Mouse (Mus musculus): ENCODE measurements around the gene Itgb4. TPM values are rescaled to one million over a fixed set of nuclear protein-coding genes. Genes with fewer than 3 reads are reported as not detected.

Itgb4 gene
- polyA plus RNA-seq, 1 experiment from 2014 or later, result 0.63 TPM

GRCm38 (mm10) chr11:116028177-116028865, 53.8 kb downstream of the Itgb4 start:
- Histone ChIP-seq H3K27ac (replicated peaks) (no peak overlapping the region), H3K9me3 (replicated peaks) (no peaks in the 10 kb centered on the region), H3K4me3 (no peak overlapping the region), H3K4me1 (peaks cover 28% of the 10 kb centered on the region), H3K27me3 (ENCODE audit: low read depth, poor library complexity, severe bottlenecking) (no peaks in the 10 kb centered on the region), H3K36me3 (peaks cover 21% of the 10 kb centered on the region)
- WGBS, result 86% methylated on average over 9 of the region's 9 CpGs
- no peak for DNase-seq (ENCODE audit: low spot score)

- H3K27ac ChIP-seq (replicated peaks), result peak overlapping the region; percentile 99
- no peaks in the 10 kb centered on the region for H3K27me3 ChIP-seq (ENCODE audit: low read depth, poor library complexity, severe bottlenecking)
- H3K4me1 ChIP-seq, result peaks cover 28% of the 10 kb centered on the region
- no peak for DNase-seq (ENCODE audit: low spot score)
- H3K36me3 ChIP-seq, result peaks cover 27% of the 10 kb centered on the region
- peak overlapping the region; percentile 81 for H3K4me3 ChIP-seq
- no peaks in the 10 kb centered on the region for H3K9me3 ChIP-seq (replicated peaks)
- WGBS, result 86% methylated on average over 6 of the region's 6 CpGs
Measured at GRCm38 (mm10) chr11:116029086-116029865, 54.8 kb downstream of the Itgb4 start.

DNA sequence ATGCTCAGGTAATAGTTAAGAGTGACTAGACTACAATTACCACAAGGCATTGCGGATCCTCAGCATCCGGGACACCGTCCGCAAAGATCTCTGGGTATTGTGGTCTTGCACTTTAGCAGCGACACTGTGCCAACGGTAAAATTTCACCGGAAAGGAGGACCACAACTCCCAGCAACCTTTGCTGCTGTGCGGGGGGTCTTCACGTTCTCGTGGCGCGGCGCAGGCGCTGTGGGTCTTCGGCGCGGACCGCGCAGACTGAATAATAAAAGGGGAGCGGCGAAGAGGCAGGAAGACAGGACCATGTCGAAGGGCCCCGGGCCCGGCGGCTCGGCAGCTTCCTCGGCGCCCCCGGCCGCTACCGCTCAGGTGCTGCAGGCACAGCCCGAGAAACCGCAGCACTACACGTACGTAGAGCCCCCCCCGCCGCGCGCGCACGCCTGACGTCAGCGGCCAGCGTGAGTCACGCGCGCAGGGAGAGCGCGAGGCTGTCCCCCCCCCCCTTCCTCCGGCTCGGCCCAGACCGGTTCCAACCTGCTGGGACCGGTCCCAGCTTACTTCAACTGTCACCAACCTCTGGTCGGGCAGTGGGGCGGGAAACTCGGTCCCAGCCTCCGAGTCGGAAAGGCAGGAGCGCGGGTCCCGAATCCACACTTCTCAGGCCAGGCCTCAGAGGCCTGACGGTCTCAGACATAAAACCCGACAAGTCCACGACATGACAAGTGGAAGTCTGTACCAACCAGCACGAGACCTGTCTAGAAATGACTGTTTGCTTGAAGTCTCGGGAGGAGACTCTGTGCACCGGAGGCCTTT, 55.8 kb downstream of the Itgb4 start, which contains the start of gene Unk:
Gene Unk (plus strand): TSS at position 235 of the 810 bp plus-strand sequence.
- DNase-seq (ENCODE audit: low spot score), result peak; percentile 98
- Histone ChIP-seq H3K36me3 (peaks cover 35% of the 10 kb centered on the region), H3K27ac (replicated peaks) (peak within 1 kb of the TSS; percentile 99), H3K4me3 (peak within 1 kb of the TSS; percentile 81), H3K9me3 (replicated peaks) (no peaks in the 10 kb centered on the region), H3K27me3 (ENCODE audit: low read depth, poor library complexity, severe bottlenecking) (no peaks in the 10 kb centered on the region), H3K4me1 (peaks cover 25% of the 10 kb centered on the region)
- WGBS, result under 1% methylated on average over 62 of the region's 67 CpGs

DNA sequence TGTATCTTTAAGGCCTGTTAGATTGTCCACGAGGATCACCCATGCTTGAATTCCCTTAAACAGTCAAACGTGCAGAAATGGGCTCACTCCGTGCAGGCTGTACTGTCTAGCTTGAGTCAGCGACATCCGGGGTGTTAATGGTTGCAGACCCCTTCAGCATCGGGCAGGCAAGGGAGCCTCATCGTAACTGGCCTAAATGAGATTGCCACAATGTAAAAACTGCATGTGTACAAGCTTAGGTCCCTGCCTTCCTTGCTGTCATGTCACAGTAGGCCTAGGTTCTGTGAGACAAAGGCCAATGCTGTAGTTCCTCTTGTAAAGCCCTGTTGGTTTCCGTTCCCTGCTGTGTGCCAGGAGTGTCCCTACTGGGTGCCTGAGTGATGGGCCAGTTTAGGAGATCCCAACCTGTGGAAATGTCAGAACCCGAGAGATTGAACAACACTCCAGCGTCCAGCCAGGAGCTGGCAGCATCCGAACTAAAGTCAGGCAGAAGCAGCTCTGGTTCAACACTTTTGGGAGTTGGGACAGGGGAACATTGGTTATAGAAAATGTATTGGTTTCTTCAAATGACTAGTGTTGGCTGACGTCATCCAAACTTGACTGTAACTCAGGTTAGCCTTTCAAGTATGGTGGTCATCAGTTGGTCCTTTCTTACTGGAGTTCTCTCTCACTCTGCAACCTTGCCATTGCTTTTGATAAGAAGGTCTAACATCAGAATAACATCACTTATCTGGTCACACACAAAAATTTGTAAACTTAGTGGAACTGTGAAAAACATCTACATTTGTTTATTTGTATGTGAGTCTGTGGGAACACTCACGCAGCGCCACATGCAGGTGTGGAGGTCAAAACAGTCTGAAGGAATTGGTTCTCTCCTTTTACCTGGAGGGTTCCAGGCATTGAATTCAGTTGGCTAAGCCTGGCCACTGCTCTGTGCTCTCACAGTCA, 56.7 kb downstream of the Itgb4 start:
- Histone ChIP-seq H3K9me3 (replicated peaks) (no peaks in the 10 kb centered on the region), H3K36me3 (peaks cover 40% of the 10 kb centered on the region), H3K4me1 (peaks cover 25% of the 10 kb centered on the region), H3K27me3 (ENCODE audit: low read depth, poor library complexity, severe bottlenecking) (no peaks in the 10 kb centered on the region), H3K4me3 (peak overlapping the region; percentile 81), H3K27ac (replicated peaks) (peak overlapping the region; percentile 99)
- WGBS, result 34% methylated on average over 14 of the region's 14 CpGs
- peak; percentile 36 for DNase-seq (ENCODE audit: low spot score)

DNA sequence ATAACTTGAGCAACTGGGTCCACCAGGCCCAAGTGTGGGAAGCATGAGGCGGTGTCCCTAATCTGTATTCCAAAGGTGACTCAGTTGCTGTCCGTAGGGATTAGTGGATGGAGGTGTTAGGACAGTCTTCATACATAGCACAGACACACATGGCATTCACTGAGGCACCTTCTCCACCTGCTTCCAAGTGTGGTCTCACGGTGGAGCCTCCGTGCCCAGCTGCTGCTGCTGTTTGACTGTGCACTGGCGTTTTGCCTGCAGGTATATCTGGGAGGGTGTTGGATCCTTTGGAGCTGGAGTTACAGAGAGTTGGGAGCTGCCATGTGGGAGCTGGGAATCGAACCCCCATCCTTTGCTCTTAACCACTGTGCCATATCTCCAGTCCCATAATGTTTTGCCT, 60.1 kb downstream of the Itgb4 start:
- H3K4me1 ChIP-seq, result peaks cover 23% of the 10 kb centered on the region
- H3K9me3 ChIP-seq (replicated peaks), result no peaks in the 10 kb centered on the region
- no peak for DNase-seq (ENCODE audit: low spot score)
- no peak overlapping the region for H3K4me3 ChIP-seq
- 93% methylated on average over 6 of the region's 6 CpGs for WGBS
- H3K27me3 ChIP-seq (ENCODE audit: low read depth, poor library complexity, severe bottlenecking), result no peaks in the 10 kb centered on the region
- H3K27ac ChIP-seq (replicated peaks), result no peak overlapping the region
- peaks cover 65% of the 10 kb centered on the region for H3K36me3 ChIP-seq

DNA sequence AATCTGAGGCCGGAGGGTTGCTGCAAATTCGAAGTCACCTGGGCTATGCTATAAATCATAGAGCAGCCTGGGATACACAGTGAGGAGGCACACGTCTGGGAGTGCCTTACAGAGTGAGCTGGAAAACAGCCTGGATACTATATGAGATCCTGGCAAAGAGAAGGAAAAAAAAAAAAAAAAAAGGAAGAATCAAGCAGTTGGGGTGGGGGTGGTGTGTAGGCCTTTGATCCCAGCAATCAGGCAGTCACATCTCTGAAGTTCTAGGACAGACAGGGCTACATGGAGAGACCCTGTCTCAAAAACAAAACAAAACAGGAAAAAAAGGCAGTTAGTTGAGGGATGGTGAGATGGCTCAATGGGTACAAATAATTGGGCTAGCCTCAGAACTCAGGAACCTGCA, 62.2 kb downstream of the Itgb4 start:
- peaks cover 82% of the 10 kb centered on the region for H3K36me3 ChIP-seq
- peaks cover 10% of the 10 kb centered on the region for H3K4me1 ChIP-seq
- no peak overlapping the region for H3K27ac ChIP-seq (replicated peaks)
- WGBS, result 95% methylated on average over 3 of the region's 3 CpGs
- no peaks in the 10 kb centered on the region for H3K27me3 ChIP-seq (ENCODE audit: low read depth, poor library complexity, severe bottlenecking)
- H3K4me3 ChIP-seq, result no peak overlapping the region
- no peak for DNase-seq (ENCODE audit: low spot score)
- H3K9me3 ChIP-seq (replicated peaks), result no peaks in the 10 kb centered on the region; the same call in 1 of the 2 replicates

- 96% methylated on average over 9 of the region's 9 CpGs for WGBS
- H3K4me3 ChIP-seq, result no peak overlapping the region
- H3K9me3 ChIP-seq (replicated peaks), result no peaks in the 10 kb centered on the region; the same call in 1 of the 2 replicates
- H3K36me3 ChIP-seq, result peaks cover 82% of the 10 kb centered on the region
- H3K27ac ChIP-seq (replicated peaks), result no peak overlapping the region
- peaks cover 3% of the 10 kb centered on the region; the same call in 1 of the 2 replicates for H3K4me1 ChIP-seq
- DNase-seq (ENCODE audit: low spot score), result no peak
- H3K27me3 ChIP-seq (ENCODE audit: low read depth, poor library complexity, severe bottlenecking), result no peaks in the 10 kb centered on the region
Measured at GRCm38 (mm10) chr11:116037826-116038225, 63.3 kb downstream of the Itgb4 start.

- DNase-seq (ENCODE audit: low spot score), result no peak
- H3K9me3 ChIP-seq (replicated peaks), result no peaks in the 10 kb centered on the region; the same call in 1 of the 2 replicates
- no peak overlapping the region for H3K27ac ChIP-seq (replicated peaks)
- H3K4me3 ChIP-seq, result no peak overlapping the region
- peaks cover 84% of the 10 kb centered on the region for H3K36me3 ChIP-seq
- 95% methylated on average over 6 of the region's 6 CpGs for WGBS
- no peaks in the 10 kb centered on the region for H3K27me3 ChIP-seq (ENCODE audit: low read depth, poor library complexity, severe bottlenecking)
- H3K4me1 ChIP-seq, result no peaks in the 10 kb centered on the region
Measured at GRCm38 (mm10) chr11:116040593-116040992, 66.1 kb downstream of the Itgb4 start.

GRCm38 (mm10) chr11:116041833-116042232, 67.3 kb downstream of the Itgb4 start:
- no peaks in the 10 kb centered on the region; the same call in 1 of the 2 replicates for H3K9me3 ChIP-seq (replicated peaks)
- peaks cover 88% of the 10 kb centered on the region for H3K36me3 ChIP-seq
- DNase-seq (ENCODE audit: low spot score), result no peak
- no peaks in the 10 kb centered on the region for H3K4me1 ChIP-seq
- H3K27ac ChIP-seq (replicated peaks), result no peak overlapping the region
- H3K27me3 ChIP-seq (ENCODE audit: low read depth, poor library complexity, severe bottlenecking), result no peaks in the 10 kb centered on the region
- WGBS, result 97% methylated on average over 2 of the region's 2 CpGs
- H3K4me3 ChIP-seq, result no peak overlapping the region

- H3K36me3 ChIP-seq, result peaks cover 95% of the 10 kb centered on the region
- H3K4me1 ChIP-seq, result no peaks in the 10 kb centered on the region
- no peaks in the 10 kb centered on the region; the same call in 1 of the 2 replicates for H3K9me3 ChIP-seq (replicated peaks)
- no peak overlapping the region for H3K4me3 ChIP-seq
- no peak overlapping the region for H3K27ac ChIP-seq (replicated peaks)
- 94% methylated on average over 5 of the region's 5 CpGs for WGBS
- no peaks in the 10 kb centered on the region for H3K27me3 ChIP-seq (ENCODE audit: low read depth, poor library complexity, severe bottlenecking)
- no peak for DNase-seq (ENCODE audit: low spot score)
Measured at GRCm38 (mm10) chr11:116042372-116043138, 68.0 kb downstream of the Itgb4 start.

GRCm38 (mm10) chr11:116043286-116043685, 68.8 kb downstream of the Itgb4 start:
- no peak for DNase-seq (ENCODE audit: low spot score)
- Histone ChIP-seq H3K27me3 (ENCODE audit: low read depth, poor library complexity, severe bottlenecking) (no peaks in the 10 kb centered on the region), H3K4me1 (no peaks in the 10 kb centered on the region), H3K9me3 (replicated peaks) (no peaks in the 10 kb centered on the region; the same call in 1 of the 2 replicates), H3K4me3 (no peak overlapping the region), H3K36me3 (peaks cover 97% of the 10 kb centered on the region), H3K27ac (replicated peaks) (no peak overlapping the region)
- WGBS, result 95% methylated on average over 1 of the region's 1 CpGs
